ENCODE assay signal across 9 mouse cellular contexts in the genomic region with DNA sequence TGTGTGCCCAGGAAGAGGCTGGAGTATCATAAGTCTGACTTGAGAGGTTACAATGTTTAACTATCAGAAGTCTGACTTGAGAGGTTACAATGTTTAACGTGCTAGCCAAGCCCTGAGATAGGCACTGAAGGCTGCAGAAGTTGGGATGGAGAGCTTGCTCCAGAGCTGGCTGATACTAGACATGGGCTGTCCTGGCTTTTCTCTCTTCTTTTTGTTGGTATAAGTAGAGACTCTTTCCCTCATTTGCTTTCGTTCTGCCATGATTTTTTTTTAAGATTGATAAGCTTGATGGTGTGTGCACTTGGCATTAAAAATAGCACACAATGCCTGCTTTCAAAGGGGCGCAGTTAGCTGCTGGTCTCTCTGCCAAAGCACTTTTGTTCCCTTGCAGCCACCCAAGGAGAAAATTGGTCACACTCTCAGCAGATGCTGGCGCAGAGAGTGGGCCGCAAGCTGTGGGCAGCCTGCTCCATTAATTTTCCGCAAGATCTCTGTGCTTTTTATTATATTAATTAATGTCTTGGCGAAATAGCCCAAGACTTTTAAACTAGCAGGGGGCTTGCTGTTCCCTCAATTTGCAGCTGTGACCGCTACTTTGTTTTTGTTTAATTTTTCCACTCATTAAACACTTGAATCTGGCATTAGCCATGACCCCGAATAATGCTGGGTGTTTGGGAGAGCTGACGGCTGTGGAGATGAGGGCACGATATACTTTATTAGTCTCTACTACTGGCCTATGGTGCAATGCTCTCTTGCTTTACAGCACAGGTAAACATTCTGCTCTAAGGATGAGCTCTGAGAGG. TPM values are rescaled to one million over a fixed set of nuclear protein-coding genes. Genes with fewer than 3 reads are reported as not detected.
DNase-seq lines count a peak whose midpoint lies in the region; ATAC-seq and TF ChIP-seq lines count a peak whose summit lies in the region.
"Had no signal": no experiment of that assay in that cellular context is flagged by ENCODE, and none has a peak within 500 bp of the region (broad histone marks: within the 10 kb centered on the region; RNA-seq: fewer than 3 reads in every experiment).

No protein-coding gene starts in this region.

- no peak overlapping the region for H3K4me2 ChIP-seq in limb, embryonic 13.5 days (replicated peaks)
- H3K4me2 ChIP-seq: liver, embryonic 11.5 days had no signal

- DNase-seq in cerebellum, adult 2 months, result peak; percentile 43 to 67
- no peak for DNase-seq in cerebellum, adult 8-10 months
- DNase-seq in testis, postnatal 14 days (ENCODE audit: low spot score), result peak; percentile 46
- DNase-seq in testis, postnatal 10 days (ENCODE audit: low spot score), result no peak
- no peak for DNase-seq in frontal cortex, postnatal 25 days (ENCODE audit: low spot score in 2 of 2)
- no peak for DNase-seq in urinary bladder, postnatal 10 days (ENCODE audit: low spot score)

- TF ChIP-seq POLR2A in cerebellum, adult 2 months (IDR thresholded peaks at IDR 0.05; ENCODE audit: borderline replicate concordance, insufficient read depth, low read length), result no peak

- H3K27me3 ChIP-seq in cerebellum, adult 2 months (ENCODE audit: control insufficient read depth, insufficient read depth, low read length), result no peaks in the 10 kb centered on the region; the same call in 1 of the 2 replicates
- H3K27me3 ChIP-seq in limb, embryonic 13.5 days, result no peaks in the 10 kb centered on the region

- H3K4me1 ChIP-seq in cerebellum, adult 2 months (ENCODE audit: control insufficient read depth, insufficient read depth, low read length), result no peaks in the 10 kb centered on the region
- H3K4me1 ChIP-seq in limb, embryonic 13.5 days, result peaks cover 23% of the 10 kb centered on the region

- no peak overlapping the region for H3K9ac ChIP-seq in limb, embryonic 13.5 days

- no peaks in the 10 kb centered on the region for H3K36me3 ChIP-seq in limb, embryonic 13.5 days

- peak; percentile 69 for ATAC-seq in limb, embryonic 13.5 days (ENCODE audit: low FRiP score, low read depth)
- ATAC-seq in frontal cortex, adult (ENCODE audit: low TSS enrichment), result no peak

- H3K27ac ChIP-seq in cerebellum, adult 2 months (ENCODE audit: insufficient read depth, low read length), result no peak overlapping the region
- H3K27ac ChIP-seq in limb, embryonic 13.5 days, result peak overlapping the region; percentile 63; the same call in 1 of the 2 replicates

- H3K4me3 ChIP-seq in cerebellum, adult 2 months (replicated peaks; ENCODE audit: insufficient read depth, low read depth, low read length), result no peak overlapping the region
- no peak overlapping the region for H3K4me3 ChIP-seq in limb, embryonic 13.5 days

- H3K9me3 ChIP-seq in limb, embryonic 13.5 days, result no peaks in the 10 kb centered on the region

- 7% methylated on average over 11 of the region's 11 CpGs for WGBS in cerebellum, adult 2 months
- 35% methylated on average over 11 of the region's 11 CpGs for WGBS in limb, embryonic 13.5 days

- no peak for TF ChIP-seq CTCF in cerebellum, adult 2 months (IDR thresholded peaks at IDR 0.05; ENCODE audit: borderline replicate concordance, insufficient read depth, low read depth, low read length)

RNA-seq across cellular contexts. Expression of a gene that starts 27.7 kb away (rescaled TPM):
- 29.1 and 29.6 TPM in 2 replicates for polyA plus RNA-seq in cerebellum, adult 2 months (2012; rRNA removed)
- 11.0 and 12.3 TPM in 2 replicates for polyA plus RNA-seq in limb, embryonic 13.5 days (2015; fragmentation: Nextera tagmentation; extraction: Ambion mirVana)

RNA-seq across cellular contexts. Expression of a gene that starts 38.5 kb away (rescaled TPM):
- polyA plus RNA-seq in cerebellum, adult 2 months (2012; rRNA removed), result not detected in 2 replicates
- 0.23 TPM in 1 of 2 replicates, not detected in the other for polyA plus RNA-seq in limb, embryonic 13.5 days (2015; fragmentation: Nextera tagmentation; extraction: Ambion mirVana)

Comparison
In these comparisons a context has a peak if more than half of its experiments do, and no peak if none do; other contexts are left out.
1. DNase-seq: peak in cerebellum, adult 2 months (2 of 2) and testis, postnatal 14 days (single experiment); none in cerebellum, adult 8-10 months (single experiment), testis, postnatal 10 days (single experiment), frontal cortex, postnatal 25 days (0 of 2) and urinary bladder, postnatal 10 days (single experiment).